Mouse (Mus musculus) CD4-positive, CD25-positive, alpha-beta regulatory T cell, adult 4 months (primary cell): ENCODE data around the gene Hist1h2bk. TPM values are rescaled to one million over a fixed set of nuclear protein-coding genes. Genes with fewer than 3 reads are reported as not detected.
A peak's percentile ranks its signal among the peaks of the same experiment; 100 is the strongest.

Source experiments
- ATAC-seq: one replicate; pipeline ENCODE4 v1.8.0; 2017
- polyA plus RNA-seq, 2 experiments: library from polyadenylated mRNA; unstranded; fragments of 100-300 nt; shearing (Covaris generic); gene quantifications; one replicate each; pipeline ENCODE4 v1.2.1; 2017

Gene Hist1h2bk
- 1 to 10 TPM in 1 of 2 experiments, not detected in 1; 4.8 TPM for polyA plus RNA-seq

GRCm38 (mm10) chr13:22035267-22036148, at the start of gene Hist1h2bk, which contains the start of gene Hist1h2ah:
TSS of gene Hist1h2bk (plus strand) at chr13:22035870.
TSS of gene Hist1h2ah (minus strand) at chr13:22035568.
- ATAC-seq = peak; percentile 99

GRCm38 (mm10) chr13:21992550-21992949, 43.1 kb upstream of the Hist1h2bk start:
- no peak for ATAC-seq

- no peak for ATAC-seq
Measured at GRCm38 (mm10) chr13:21993957-21994738, 41.5 kb upstream of the Hist1h2bk start.

GRCm38 (mm10) chr13:21994896-21995295, 40.8 kb upstream of the Hist1h2bk start:
- ATAC-seq = no peak

GRCm38 (mm10) chr13:21995331-21995914, 40.2 kb upstream of the Hist1h2bk start:
- ATAC-seq = peak; percentile 59

GRCm38 (mm10) chr13:21996101-21996839, 39.4 kb upstream of the Hist1h2bk start:
- peak; percentile 71 for ATAC-seq

- ATAC-seq = no peak
Measured at GRCm38 (mm10) chr13:21996840-21997185, 38.9 kb upstream of the Hist1h2bk start.

GRCm38 (mm10) chr13:21997201-21997820, 38.4 kb upstream of the Hist1h2bk start:
- no peak for ATAC-seq

- ATAC-seq = no peak
Measured at GRCm38 (mm10) chr13:21997821-21998220, 37.8 kb upstream of the Hist1h2bk start.

GRCm38 (mm10) chr13:21998412-21998811, 37.3 kb upstream of the Hist1h2bk start:
- ATAC-seq = no peak

GRCm38 (mm10) chr13:21999147-21999546, 36.5 kb upstream of the Hist1h2bk start:
- ATAC-seq = no peak

- no peak for ATAC-seq
Measured at GRCm38 (mm10) chr13:22001346-22001745, 34.3 kb upstream of the Hist1h2bk start.

- no peak for ATAC-seq
Measured at GRCm38 (mm10) chr13:22001823-22002222, 33.8 kb upstream of the Hist1h2bk start.

- peak; percentile 75 for ATAC-seq
Measured at GRCm38 (mm10) chr13:22005605-22006333, 29.9 kb upstream of the Hist1h2bk start.

GRCm38 (mm10) chr13:22006334-22007120, 29.1 kb upstream of the Hist1h2bk start:
- ATAC-seq = peak; percentile 79

GRCm38 (mm10) chr13:22007121-22007510, 28.6 kb upstream of the Hist1h2bk start:
- no peak for ATAC-seq

- no peak for ATAC-seq
Measured at GRCm38 (mm10) chr13:22007872-22008271, 27.8 kb upstream of the Hist1h2bk start.

GRCm38 (mm10) chr13:22008707-22009106, 27.0 kb upstream of the Hist1h2bk start:
- no peak for ATAC-seq

GRCm38 (mm10) chr13:22009642-22010041, 26.0 kb upstream of the Hist1h2bk start, which contains the start of gene Prss16:
TSS of gene Prss16 (minus strand) at chr13:22009742.
- ATAC-seq = no peak

GRCm38 (mm10) chr13:22013716-22014115, 22.0 kb upstream of the Hist1h2bk start:
- no peak for ATAC-seq
